Mouse (Mus musculus): ENCODE results near the gene Defb9.

DNA sequence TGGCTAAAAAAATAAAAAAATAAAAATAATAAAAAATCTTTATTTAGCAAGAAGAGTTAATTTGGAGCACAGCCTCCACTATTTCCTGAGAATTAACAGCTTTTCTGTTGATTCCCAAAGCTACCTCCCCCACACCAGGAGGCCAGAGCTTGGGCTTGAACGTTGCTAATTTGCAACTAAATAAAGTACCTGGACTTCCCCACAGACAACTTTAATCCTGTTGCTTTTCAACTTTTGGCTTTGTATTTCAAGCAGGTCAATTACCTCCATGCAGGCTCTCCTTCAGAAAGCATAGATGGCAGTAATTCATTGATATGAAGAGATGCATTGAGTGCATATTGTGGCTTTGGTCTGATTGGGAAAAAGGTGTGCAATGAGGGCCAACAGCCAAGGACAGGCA is 26.7 kb upstream of the Defb9 start:
- TF ChIP-seq CTCF (IDR thresholded peaks at IDR 0.05; ENCODE audit: low read depth, low read length) (no peak), POLR2A (IDR thresholded peaks at IDR 0.05; ENCODE audit: borderline replicate concordance, low read depth, low read length) (no peak)

All from bone marrow macrophage, adult 2 months (primary cell).